Comparison of ENCODE assay signal across 14 mouse cellular contexts in the genomic region with DNA sequence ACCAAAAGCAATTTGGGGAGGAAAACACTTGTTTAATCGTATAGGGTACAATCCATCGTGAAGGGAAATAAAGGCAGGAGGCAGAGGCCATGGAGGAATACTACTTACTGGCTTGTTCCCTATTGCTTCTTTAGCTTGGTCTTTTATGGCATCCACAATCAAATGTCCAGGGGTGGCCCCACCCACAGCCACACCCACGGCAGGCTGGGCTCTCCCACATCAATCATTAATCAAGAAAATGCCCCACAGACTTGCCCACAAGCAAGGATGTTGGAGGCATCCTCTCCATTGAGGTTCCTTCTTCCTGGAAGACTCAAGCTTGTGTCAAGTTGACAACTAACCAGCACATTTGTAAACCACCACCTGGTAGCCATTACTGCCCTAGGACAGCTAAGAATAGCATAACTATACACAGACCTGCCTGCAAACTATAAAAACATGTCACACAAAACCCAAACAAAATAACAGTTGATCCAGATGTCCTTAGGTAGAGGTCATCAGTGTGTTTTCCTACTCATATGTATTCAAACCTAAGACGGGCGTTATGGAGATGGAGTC.
"Had no signal": no experiment of that assay in that cellular context is flagged by ENCODE, and none has a peak within 500 bp of the region (broad histone marks: within the 10 kb centered on the region; RNA-seq: fewer than 3 reads in every experiment).

No protein-coding gene starts in this region.

- DNase-seq: kidney, adult 18-20 months; kidney, postnatal 14 days; liver, embryonic 13.5 days; lung, adult 18-20 months; right cerebral cortex, adult 18-20 months; right cerebral cortex, postnatal 25 days; thymus, adult 2 months; thymus, postnatal 25 days had no signal

- ATAC-seq: midbrain, embryonic 13.5 days had no signal

- H3K36me3 ChIP-seq: kidney, embryonic 15.5 days; limb, embryonic 15.5 days; liver, embryonic 13.5 days; midbrain, embryonic 13.5 days; neural tube, embryonic 15.5 days had no signal

- H3K27me3 ChIP-seq: kidney, embryonic 15.5 days; limb, embryonic 15.5 days; liver, embryonic 13.5 days; neural tube, embryonic 15.5 days had no signal

- H3K4me2 ChIP-seq: kidney, embryonic 15.5 days; limb, embryonic 15.5 days; liver, embryonic 13.5 days; midbrain, embryonic 13.5 days; neural tube, embryonic 15.5 days had no signal

- H3K9ac ChIP-seq: kidney, embryonic 15.5 days; limb, embryonic 15.5 days; liver, embryonic 13.5 days; midbrain, embryonic 13.5 days; neural tube, embryonic 15.5 days had no signal

- H3K9me3 ChIP-seq: kidney, embryonic 15.5 days; limb, embryonic 15.5 days; liver, embryonic 13.5 days; midbrain, embryonic 13.5 days; neural tube, embryonic 15.5 days had no signal

- H3K4me3 ChIP-seq: kidney, embryonic 15.5 days; left cerebral cortex, adult 2 months; limb, embryonic 15.5 days; liver, embryonic 13.5 days; midbrain, embryonic 13.5 days; myocyte; neural tube, embryonic 15.5 days had no signal

- H3K27ac ChIP-seq: kidney, embryonic 15.5 days; left cerebral cortex, adult 2 months; limb, embryonic 15.5 days; liver, embryonic 13.5 days; midbrain, embryonic 13.5 days; neural tube, embryonic 15.5 days had no signal
